Mouse (Mus musculus) CD8-positive naive resting alpha-beta T cell, adult 2 months (primary cell): ENCODE results near the gene Cobll1.

Experiments
- DNase-seq, 2 experiments: peaks; one replicate each; pipeline ENCODE4 v3.0.0; 2022; ENCODE audit warnings: low read depth in 2 of 2, low spot score in 2 of 2

Gene Cobll1

DNA sequence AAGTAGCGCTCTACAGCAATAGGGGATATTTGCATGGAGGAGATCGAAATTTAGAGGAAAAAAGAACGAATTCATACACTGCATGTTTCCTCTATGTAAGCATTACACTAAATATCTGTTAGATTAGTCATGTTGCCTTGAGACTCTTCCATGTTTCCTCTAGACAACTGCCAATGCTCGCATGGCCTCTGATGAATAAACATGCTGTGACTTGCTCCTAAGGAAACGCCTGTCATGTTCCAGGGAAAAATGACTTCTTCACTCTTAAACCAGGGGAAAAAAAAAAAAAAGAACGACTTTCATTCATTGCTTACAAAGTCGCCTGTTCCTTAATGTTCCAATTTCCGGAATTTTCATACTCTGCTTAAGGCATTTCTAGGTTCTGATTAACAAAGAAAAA, 2.1 kb downstream of the Cobll1 start:
- no peak for DNase-seq

- no peak for DNase-seq
Observed at GRCm38 (mm10) chr2:65236644-65237043, 2.6 kb downstream of the Cobll1 start.

DNA sequence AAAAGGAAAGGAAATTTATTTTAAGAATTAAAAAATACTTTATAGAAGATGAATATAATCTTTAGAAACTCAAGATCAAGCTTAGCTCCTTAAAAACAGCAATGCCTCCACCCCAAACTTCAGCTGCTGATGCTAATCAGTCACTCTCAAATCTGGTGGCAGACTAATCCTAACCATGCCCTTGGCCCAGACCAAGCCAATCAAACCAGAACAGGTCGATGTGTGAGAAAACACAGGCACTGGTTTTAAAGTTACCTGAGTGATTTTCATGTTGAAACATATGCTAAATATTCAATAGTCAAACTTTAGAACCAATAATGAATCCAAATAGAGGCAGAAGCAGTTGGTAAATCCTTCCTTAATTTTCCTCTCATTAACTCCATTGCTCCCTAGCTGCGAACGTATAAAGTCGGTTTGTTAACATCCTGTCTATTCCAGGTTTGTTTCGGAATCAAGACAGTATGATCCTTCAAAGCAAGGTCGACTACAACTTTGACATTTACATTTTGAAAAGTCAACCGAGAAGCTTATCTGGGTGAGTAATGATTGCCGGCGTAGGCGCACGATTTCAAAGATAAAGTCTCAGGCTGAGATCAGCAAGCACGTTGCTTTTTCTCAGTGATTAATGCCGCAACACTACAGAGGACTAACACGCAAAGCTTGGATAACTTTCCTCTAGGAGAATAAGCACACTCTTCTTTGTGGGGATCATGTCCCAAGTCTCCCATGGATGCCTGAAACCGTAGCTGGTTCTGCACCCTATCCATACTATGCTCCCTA, 6.3 kb downstream of the Cobll1 start:
- DNase-seq: no peak

GRCm38 (mm10) chr2:65228426-65228825, 10.8 kb downstream of the Cobll1 start:
- DNase-seq: no peak

- DNase-seq: no peak
Observed at GRCm38 (mm10) chr2:65227898-65228290, 11.3 kb downstream of the Cobll1 start.

DNA sequence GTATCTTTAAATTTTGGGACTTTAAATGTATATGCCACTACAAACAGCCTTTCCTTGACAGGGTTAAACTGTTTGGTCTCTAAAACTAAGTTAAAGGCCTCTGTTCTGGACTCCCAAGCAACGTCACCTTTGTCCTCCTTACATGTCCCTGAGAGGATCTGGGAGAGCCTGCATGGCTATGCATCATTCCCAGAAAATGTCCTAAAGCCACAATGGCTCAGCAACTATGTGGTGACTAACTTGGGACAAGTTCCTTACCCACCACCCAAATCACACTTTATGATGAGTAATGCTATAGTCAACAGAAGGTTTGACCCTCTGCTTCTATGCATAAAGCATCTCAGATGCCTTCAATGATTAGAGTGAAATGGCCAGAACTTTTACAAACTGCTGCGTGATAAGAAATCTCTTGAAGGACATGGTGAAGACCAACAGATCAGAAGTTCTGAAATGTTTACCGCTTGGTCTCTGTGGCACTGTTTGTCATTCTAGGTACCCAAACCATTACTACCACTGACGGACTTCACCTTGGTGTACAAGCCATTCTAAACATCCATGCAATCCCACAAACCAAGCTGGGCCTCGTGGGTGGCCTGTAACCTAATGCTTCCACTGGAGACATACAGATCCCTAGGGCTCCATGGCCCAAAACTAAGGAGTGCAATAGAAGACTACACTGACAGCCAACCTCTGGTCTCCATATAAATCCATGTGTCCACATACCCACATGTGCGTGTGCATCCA, 11.9 kb downstream of the Cobll1 start:
- DNase-seq: no peak

DNA sequence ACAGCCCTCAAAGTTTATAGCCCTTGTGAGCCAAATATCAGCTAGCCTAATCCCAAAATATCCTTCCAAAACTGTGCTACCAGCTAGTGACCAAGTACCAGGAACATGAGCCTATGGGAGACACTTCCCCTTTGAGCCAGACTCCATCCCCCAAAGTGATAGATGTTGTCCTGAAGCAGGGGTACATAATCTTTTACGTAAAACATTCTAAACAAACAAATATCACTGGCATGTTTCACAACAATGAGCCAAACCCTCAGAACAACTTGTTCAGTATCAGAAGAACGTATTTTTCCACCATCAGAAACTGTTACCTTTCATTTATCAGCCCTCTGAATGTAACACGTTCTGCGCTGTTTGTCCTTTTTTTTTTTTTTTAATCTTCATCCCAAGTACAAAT, 12.7 kb downstream of the Cobll1 start:
- DNase-seq: no peak

DNA sequence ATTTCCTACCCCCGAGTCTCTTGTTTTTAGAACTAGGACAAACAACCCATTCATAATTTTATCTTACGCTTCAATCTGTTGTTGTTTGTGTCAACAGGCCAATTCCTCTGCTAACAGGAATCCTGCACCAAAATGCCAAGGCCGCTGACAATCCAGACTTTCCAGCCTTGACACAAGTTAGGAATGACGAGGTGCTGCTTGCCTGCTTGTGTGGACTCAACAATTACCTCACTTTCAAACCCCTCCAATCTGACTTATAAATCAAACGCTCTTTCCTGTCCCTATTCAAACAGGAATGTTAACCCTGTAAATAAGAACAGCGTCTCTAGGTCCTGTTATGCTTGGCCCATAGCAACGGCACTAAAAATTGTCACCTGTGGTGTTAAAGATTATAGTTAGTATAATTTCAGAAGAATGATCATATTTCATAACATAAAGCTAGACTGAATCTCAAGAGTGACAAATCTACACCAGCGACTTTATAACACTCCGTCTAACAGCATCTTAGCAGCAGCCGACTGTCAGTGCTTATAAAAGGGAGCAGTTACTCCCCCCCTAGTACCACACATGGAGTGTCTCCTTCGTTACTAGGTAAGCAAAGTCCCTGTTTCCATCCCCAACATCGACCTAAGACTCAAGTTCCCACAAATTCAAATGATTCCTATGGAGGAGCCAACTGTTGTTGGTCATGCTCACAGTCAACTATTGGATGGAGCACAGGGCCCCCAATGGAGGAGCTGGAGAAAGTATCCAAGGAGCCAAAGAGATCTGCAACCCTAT, 15.1 kb downstream of the Cobll1 start:
- no peak for DNase-seq

- DNase-seq: no peak
Observed at GRCm38 (mm10) chr2:65223012-65223411, 16.2 kb downstream of the Cobll1 start.

DNA sequence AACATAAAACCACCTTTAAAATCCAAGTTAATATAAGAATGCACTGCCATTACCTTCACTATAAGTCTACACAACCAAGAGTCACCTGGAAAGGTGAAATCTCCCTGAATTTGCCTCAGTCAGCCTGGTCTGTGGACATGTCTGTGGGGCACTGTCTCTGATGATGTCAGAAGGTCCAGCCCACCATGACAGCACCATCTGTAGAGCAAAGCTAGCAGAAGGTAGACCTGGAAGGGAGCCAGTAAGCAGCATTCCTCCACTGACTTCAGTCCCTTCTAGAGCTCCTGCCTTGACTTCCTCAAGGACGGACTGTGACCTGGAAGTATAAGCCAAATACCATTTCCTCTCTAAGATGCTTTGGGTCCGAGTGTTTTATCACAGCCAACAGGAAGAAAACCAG, 17.6 kb downstream of the Cobll1 start:
- DNase-seq: no peak

DNA sequence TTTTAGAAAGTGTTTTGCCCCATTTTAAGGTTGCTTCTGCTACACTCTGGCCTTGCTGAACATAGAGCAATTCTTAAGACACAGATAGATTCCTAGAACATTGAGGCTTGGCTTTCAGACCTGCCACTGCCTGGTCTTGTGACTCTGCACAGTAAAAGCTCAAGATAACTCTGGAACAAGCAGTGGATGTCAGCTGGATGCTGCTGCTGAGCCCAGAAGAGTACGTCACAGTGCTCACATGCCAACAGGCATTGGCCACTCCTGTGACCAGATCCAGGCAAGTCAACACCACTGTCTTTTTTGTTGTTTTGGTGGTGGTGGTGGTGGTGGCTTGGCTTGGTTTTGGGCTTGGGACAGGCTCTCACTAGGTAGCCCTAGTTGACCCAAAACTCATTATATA, 18.6 kb downstream of the Cobll1 start:
- no peak for DNase-seq

DNA sequence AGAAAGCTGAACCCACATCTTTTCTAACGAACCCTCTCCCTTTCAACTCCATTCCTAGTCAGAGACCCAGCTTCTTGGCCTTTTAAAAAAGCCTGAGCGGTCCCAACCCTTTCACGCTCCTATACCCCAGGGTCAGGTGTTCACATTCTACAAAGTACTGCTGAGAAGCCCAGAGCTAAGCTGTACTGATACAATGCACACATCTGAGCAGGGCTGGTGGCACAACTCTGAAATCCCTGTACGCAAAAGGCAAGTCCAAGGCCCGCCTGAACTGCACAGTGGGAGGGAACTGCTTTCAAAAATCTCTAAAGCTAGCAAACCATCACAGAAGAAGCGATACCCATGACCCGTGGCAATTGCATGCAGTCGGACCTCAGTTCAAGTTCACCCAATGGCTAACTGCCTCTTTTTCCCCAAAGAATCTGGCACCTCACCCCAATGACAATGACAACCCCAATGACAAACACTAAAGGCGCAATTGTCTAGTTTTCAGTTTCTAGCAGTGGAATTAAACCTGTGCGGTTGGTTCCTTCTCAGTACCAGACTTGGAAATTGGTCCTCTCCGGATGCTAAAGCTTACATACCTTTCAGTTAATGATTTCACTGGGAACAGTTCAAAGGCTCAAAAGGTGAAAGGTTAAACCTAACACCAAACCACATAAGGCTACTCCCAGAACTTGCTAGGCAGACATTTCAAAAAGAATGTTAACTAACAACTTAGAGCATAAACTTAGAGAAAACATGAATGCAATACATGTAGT, 19.6 kb downstream of the Cobll1 start:
- no peak for DNase-seq

GRCm38 (mm10) chr2:65218318-65218717, 20.9 kb downstream of the Cobll1 start:
- DNase-seq: no peak

GRCm38 (mm10) chr2:65217677-65218076, 21.5 kb downstream of the Cobll1 start:
- DNase-seq: no peak

GRCm38 (mm10) chr2:65216163-65216562, 23.0 kb downstream of the Cobll1 start:
- no peak for DNase-seq

GRCm38 (mm10) chr2:65214556-65214955, 24.6 kb downstream of the Cobll1 start:
- no peak for DNase-seq

GRCm38 (mm10) chr2:65213675-65214074, 25.5 kb downstream of the Cobll1 start:
- DNase-seq: no peak

GRCm38 (mm10) chr2:65211620-65212019, 27.6 kb downstream of the Cobll1 start:
- no peak for DNase-seq

DNA sequence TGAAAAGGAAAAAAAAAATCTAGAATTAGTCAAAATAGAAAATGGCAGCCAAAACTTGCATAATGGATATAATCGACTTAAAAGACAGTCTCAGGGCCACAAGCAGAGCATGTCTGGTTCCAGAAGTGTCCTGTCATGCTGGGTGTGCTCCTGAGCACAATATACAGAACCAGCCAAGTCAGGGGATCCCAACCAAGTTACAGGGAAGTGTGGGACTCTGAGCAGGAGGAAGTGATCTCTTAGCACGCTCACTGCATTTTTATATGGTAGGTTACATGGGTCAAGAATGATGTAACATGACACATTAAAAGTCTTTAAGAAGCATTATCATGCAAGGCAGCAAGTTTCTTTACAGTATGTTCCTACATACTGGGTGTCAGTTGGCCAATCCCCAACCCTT, 31.5 kb downstream of the Cobll1 start:
- DNase-seq: no peak

DNA sequence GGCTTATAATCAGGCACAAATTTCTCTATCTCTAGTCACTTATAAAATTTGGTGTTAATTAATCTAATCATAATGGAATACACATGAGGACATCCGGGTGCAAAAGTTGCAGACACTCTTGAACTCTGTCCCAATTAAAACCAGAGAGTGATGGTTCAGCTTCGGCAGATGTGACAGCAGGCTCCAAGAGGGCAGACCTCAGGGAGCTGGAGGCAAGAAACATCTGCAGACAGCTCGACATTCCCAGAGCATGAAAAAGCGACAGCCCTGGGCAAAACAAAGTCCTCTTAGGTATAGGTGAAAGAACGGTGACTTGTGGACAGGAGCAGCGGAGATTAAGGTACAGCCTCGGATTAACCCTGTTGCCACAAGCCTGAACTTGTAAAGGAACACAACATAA, 35.5 kb downstream of the Cobll1 start:
- DNase-seq: no peak

GRCm38 (mm10) chr2:65199706-65200105, 39.5 kb downstream of the Cobll1 start:
- DNase-seq: no peak
